Mouse (Mus musculus) lung, adult 2 months (tissue): ENCODE results near the gene Scrt2.

Experiments used
- CTCF ChIP-seq: fragments of 200-500 bp; IDR thresholded peaks from 2 replicates; pipeline ENCODE4 v1.5.1; 2011; ENCODE audit warnings: mild to moderate bottlenecking, low read length, control low read depth; ENCODE audit not compliant: insufficient read depth
- POLR2A ChIP-seq: fragments of 200-500 bp; IDR thresholded peaks from 2 replicates; pipeline ENCODE4 v1.6.1; 2011; ENCODE audit warnings: low read depth, mild to moderate bottlenecking, control low read depth, low read length, borderline replicate concordance; ENCODE audit errors: extremely low read depth

DNA sequence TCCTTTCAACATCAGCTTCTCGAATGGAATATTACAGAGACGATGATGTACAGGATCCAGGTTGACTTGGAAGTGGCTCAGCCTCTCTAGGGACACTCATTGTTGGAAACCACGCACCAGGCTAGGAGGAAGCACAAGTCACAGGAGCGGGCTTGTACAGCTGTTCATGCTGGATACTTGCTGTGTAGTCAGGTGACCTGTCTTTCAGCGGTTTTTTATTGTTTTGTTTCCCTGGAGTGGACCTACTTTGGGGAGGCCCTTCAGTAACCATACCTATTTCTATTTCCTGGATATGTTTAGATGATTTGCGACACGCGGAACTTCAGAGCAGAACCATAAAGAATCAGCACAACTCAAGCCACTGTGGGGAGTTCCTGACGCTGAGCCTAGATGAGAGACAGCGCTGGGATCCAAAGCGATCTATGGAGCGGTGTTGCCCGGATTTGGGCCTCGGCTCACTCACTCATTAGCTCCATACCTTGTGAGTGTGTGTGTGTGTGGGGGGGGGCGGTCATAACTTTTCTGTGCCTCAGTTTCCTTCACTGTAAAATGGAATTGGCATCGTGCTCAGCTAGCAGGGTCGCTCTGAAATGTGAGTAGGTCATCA, 23.5 kb downstream of the Scrt2 start:
- TF ChIP-seq CTCF (no peak), POLR2A (no peak)
